Comparison of ENCODE assay signal across 18 mouse cellular contexts in the genomic region with DNA sequence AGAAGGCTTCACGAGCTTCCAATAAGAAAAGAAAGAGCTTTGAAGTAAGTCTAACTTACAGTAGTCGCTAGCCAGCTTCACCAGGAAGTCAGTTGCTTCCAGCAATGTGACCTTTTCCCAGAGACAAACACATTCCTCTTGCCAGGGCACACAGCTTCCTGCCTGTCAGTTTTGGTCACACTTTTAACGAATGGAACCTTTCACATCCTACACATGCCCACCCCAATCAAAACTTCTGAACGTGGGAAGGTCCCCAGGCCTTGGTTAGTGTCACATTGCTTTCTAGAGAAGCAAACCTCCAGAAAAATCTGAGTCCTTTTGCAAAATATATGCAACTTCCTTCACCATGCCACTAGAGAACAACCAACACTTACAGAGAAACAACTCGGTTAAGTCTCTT.
DNase-seq lines count a peak whose midpoint lies in the region; ATAC-seq and TF ChIP-seq lines count a peak whose summit lies in the region.
"Had no signal": no experiment of that assay in that cellular context is flagged by ENCODE, and none has a peak within 500 bp of the region (broad histone marks: within the 10 kb centered on the region; RNA-seq: fewer than 3 reads in every experiment).

No protein-coding gene starts in this region.

- H3K4me1 ChIP-seq in kidney, adult 2 months (ENCODE audit: control insufficient read depth, insufficient read depth, low read length): no peaks in the 10 kb centered on the region; the same call in 1 of the 2 replicates
- H3K4me1 ChIP-seq in kidney, embryonic 15.5 days: peaks cover 16% of the 10 kb centered on the region
- H3K4me1 ChIP-seq: midbrain, embryonic 12.5 days had no signal

- no peak for TF ChIP-seq POLR2A in kidney, adult 2 months (IDR thresholded peaks at IDR 0.05; ENCODE audit: low read depth, low read length)

- H3K9ac ChIP-seq in kidney, embryonic 15.5 days: no peak overlapping the region
- H3K9ac ChIP-seq: forebrain, embryonic 12.5 days; liver, embryonic 13.5 days; midbrain, embryonic 12.5 days had no signal

- 0 out of 2 replicates have a peak overlapping the region, but pooled peaks have one; percentile 3 for H3K27ac ChIP-seq in kidney, adult 2 months (ENCODE audit: insufficient read depth, low read depth, low read length)
- H3K27ac ChIP-seq in kidney, embryonic 15.5 days: no peak overlapping the region
- H3K27ac ChIP-seq: forebrain, embryonic 12.5 days; liver, embryonic 13.5 days; macrophage; midbrain, embryonic 12.5 days; stomach, postnatal 0 days had no signal

- no peak overlapping the region for H3K4me3 ChIP-seq in kidney, adult 2 months (ENCODE audit: insufficient read depth, low read depth, low read length)
- no peak overlapping the region for H3K4me3 ChIP-seq in kidney, embryonic 15.5 days (replicated peaks)
- H3K4me3 ChIP-seq: forebrain, embryonic 12.5 days; liver, embryonic 13.5 days; midbrain, embryonic 12.5 days had no signal

- ATAC-seq in kidney, embryonic 15.5 days (replicated peaks; ENCODE audit: low FRiP score): no peak

- no peak overlapping the region for H3K4me2 ChIP-seq in kidney, embryonic 15.5 days
- H3K4me2 ChIP-seq: forebrain, embryonic 12.5 days; liver, embryonic 13.5 days; midbrain, embryonic 12.5 days had no signal

- H3K27me3 ChIP-seq in kidney, adult 2 months (replicated peaks; ENCODE audit: control insufficient read depth, insufficient read depth, low read length): no peaks in the 10 kb centered on the region
- H3K27me3 ChIP-seq in kidney, embryonic 15.5 days: no peaks in the 10 kb centered on the region
- H3K27me3 ChIP-seq: liver, embryonic 13.5 days; midbrain, embryonic 12.5 days had no signal

- intact Hi-C loops in heart, postnatal 14 days (cut with DNase I): no loop called here

- no peak for TF ChIP-seq CTCF in kidney, adult 2 months (conservative IDR thresholded peaks at IDR 0.05; ENCODE audit: insufficient read depth, insufficient read length, low read depth, low read length)

- H3K9me3 ChIP-seq in kidney, embryonic 15.5 days (replicated peaks): no peaks in the 10 kb centered on the region
- H3K9me3 ChIP-seq: forebrain, embryonic 12.5 days; liver, embryonic 13.5 days; midbrain, embryonic 12.5 days had no signal

- peak; percentile 72 for DNase-seq in heart, adult 11 months
- no peak for DNase-seq in heart, postnatal 14 days
- DNase-seq in kidney, adult 2 months: peak; percentile 38
- peak; percentile 25 for DNase-seq in lung, postnatal 36 days
- DNase-seq in lung, postnatal 10 days: no peak
- no peak for DNase-seq in cerebellum, adult 9-10 months
- DNase-seq in spleen, adult 18-20 months: no peak
- DNase-seq: adrenal gland, postnatal 14 days; cerebellum, adult 18-20 months; gastrocnemius, postnatal 14 days; heart, postnatal 36 days; liver, embryonic 13.5 days; right cerebral cortex, postnatal 25 days had no signal

- no peaks in the 10 kb centered on the region for H3K36me3 ChIP-seq in kidney, adult 2 months (ENCODE audit: control insufficient read depth, insufficient read depth, low read length)
- H3K36me3 ChIP-seq in kidney, embryonic 15.5 days: no peaks in the 10 kb centered on the region
- H3K36me3 ChIP-seq: forebrain, embryonic 12.5 days; liver, embryonic 13.5 days; midbrain, embryonic 12.5 days had no signal

- WGBS in kidney, adult 2 months: 23% methylated on average over 5 of the region's 5 CpGs
- WGBS in kidney, embryonic 15.5 days: 30% methylated on average over 5 of the region's 5 CpGs

Comparison
In these comparisons a context has a peak if more than half of its experiments do, and no peak if none do; other contexts are left out.
1. DNase-seq: peak in heart, adult 11 months (single experiment), kidney, adult 2 months (single experiment) and lung, postnatal 36 days (single experiment); none in heart, postnatal 14 days (0 of 2), lung, postnatal 10 days (single experiment), cerebellum, adult 9-10 months (single experiment) and spleen, adult 18-20 months (0 of 2).